Mouse (Mus musculus) thymus, adult 2 months (tissue): ENCODE measurements at regions not wholly inside any gene's neighbourhood (a gene's known extent, or its start where the extent isn't known, plus 50 kb on each side); places are given as distances from the start of the nearest gene placed in this dataset.

Experiments used
- CTCF ChIP-seq: fragments of 200-500 bp; IDR thresholded peaks from 2 replicates; pipeline ENCODE4 v1.5.1; 2012; ENCODE audit warnings: mild to moderate bottlenecking, control low read depth, low read length, moderate library complexity, borderline replicate concordance; ENCODE audit not compliant: control insufficient read depth, poor library complexity, insufficient read depth; ENCODE audit errors: extremely low read depth
- POLR2A ChIP-seq: fragments of 200-500 bp; IDR thresholded peaks from 2 replicates; pipeline ENCODE4 v1.6.1; 2012; ENCODE audit warnings: mild to moderate bottlenecking, low read length, control low read depth, moderate library complexity; ENCODE audit not compliant: control insufficient read depth, poor library complexity, insufficient read depth; ENCODE audit errors: extremely low read depth

GRCm38 (mm10) chr6:100025531-100025951, 261.7 kb downstream of the Rybp start:
- TF ChIP-seq POLR2A (no peak), CTCF (no peak)
